Mouse (Mus musculus) midbrain, embryonic 13.5 days (tissue): ENCODE results near the gene 3110070M22Rik. TPM values are rescaled to one million over a fixed set of nuclear protein-coding genes. Genes with fewer than 3 reads are reported as not detected.
"Not testable (repeated sequence)": the region's sequence is repeated elsewhere in the genome, so short reads cannot be mapped to it uniquely, and the experiment has no call there.

Experiments used
- ATAC-seq: fragments of 200-750 bp; cut with Nextera tagmentation; 2 replicates; pipeline ENCODE4 v1.8.0; 2017; ENCODE audit warnings: mild to moderate bottlenecking, moderate TSS enrichment, moderate library complexity
- H3K27ac ChIP-seq: fragments of 300-500 bp; sonication (generic); 2 replicates; pipeline ENCODE4 v1.5.1; 2015; ENCODE audit warnings: inconsistent platforms, mild to moderate bottlenecking, moderate library complexity
- H3K27me3 ChIP-seq: fragments of 300-500 bp; sonication (generic); 2 replicates; pipeline ENCODE4 v1.6.1; 2015; ENCODE audit warnings: mild to moderate bottlenecking, inconsistent platforms
- H3K36me3 ChIP-seq: fragments of 300-500 bp; sonication (generic); 2 replicates; pipeline ENCODE4 v1.6.1; 2015; ENCODE audit warnings: mild to moderate bottlenecking, inconsistent platforms
- H3K4me1 ChIP-seq: fragments of 300-500 bp; sonication (generic); replicated peaks from 2 replicates; pipeline ENCODE4 v1.6.1; 2015; ENCODE audit warnings: inconsistent platforms
- H3K4me2 ChIP-seq: fragments of 300-500 bp; sonication (generic); replicated peaks from 2 replicates; pipeline ENCODE4 v1.6.1; 2015; ENCODE audit warnings: moderate library complexity, mild to moderate bottlenecking, inconsistent platforms
- H3K4me3 ChIP-seq: fragments of 300-500 bp; sonication (generic); replicated peaks from 2 replicates; pipeline ENCODE4 v1.5.1; 2015; ENCODE audit warnings: mild to moderate bottlenecking, inconsistent platforms
- H3K9ac ChIP-seq: fragments of 300-500 bp; sonication (generic); replicated peaks from 2 replicates; pipeline ENCODE4 v1.6.1; 2015; ENCODE audit warnings: mild to moderate bottlenecking, inconsistent platforms
- H3K9me3 ChIP-seq: fragments of 300-500 bp; sonication (generic); 2 replicates; pipeline ENCODE4 v1.6.1; 2016; ENCODE audit warnings: mild to moderate bottlenecking, inconsistent platforms
- WGBS: fragments of 180-500 bp; shearing (Covaris S2); methylation state at CpG from one replicate; pipeline ENCODE4 v1.1.7; 2015; 5-methylcytosine and 5-hydroxymethylcytosine counted together
- polyA plus RNA-seq: library from polyadenylated mRNA; unstranded; fragments of >200 nt; fragmentation: Nextera tagmentation; extraction: Ambion mirVana; gene quantifications from 2 replicates; pipeline ENCODE4 v1.2.1, GENCODE M21; 2015

Gene 3110070M22Rik
- 1.3 and 1.7 TPM in 2 replicates for polyA plus RNA-seq

DNA sequence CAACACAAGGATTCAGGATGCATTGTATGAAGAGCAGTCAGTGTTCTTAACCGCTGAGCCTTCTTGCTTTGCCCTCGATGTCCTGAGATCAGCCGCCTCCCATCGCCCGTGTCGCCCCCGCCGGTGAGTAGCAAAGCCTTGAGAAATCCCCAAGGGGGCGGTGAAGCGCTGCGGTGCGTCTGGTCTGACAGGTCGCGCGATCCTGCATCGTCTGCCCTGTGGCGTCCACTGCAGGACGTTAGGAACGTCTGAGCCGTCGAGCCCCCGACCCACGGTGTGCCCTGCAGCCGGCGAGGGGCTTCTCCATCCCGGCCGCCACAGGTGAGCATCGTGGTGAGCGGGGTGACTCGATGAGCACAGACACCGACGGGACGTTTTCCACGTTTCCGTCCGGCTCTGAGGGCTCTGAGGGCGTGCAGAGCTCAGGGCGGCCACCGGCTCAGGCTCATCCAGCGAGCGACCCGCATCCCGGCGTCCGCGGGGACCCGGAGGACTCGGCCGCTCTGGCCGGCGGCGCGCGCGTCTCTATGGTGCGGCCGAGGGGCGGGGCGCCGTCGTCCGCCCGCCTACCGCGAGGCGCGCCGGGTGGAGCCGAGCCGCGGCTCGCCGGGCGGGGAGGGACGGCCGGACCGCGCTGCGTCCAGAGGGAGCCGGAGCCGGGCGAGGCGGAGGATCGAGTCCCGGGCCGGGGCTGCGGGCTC lies at the start of gene 3110070M22Rik, which contains the start of gene Tmem267:
Gene 3110070M22Rik, minus strand, starts transcription at position 504 of the 701 bp plus-strand sequence.
Gene Tmem267, plus strand, starts transcription at position 160 of the 701 bp plus-strand sequence.
- no peak for ATAC-seq
- Histone ChIP-seq H3K9ac (peak within 1 kb of the TSS; percentile 6; the same call in 1 of the 2 replicates), H3K36me3 (peaks cover 38% of the 10 kb centered on the region), H3K9me3 (peaks cover 16% of the 10 kb centered on the region), H3K27me3 (no peaks in the 10 kb centered on the region), H3K4me1 (no peaks in the 10 kb centered on the region), H3K4me3 (no peak within 1 kb of the TSS), H3K27ac (peak within 1 kb of the TSS; percentile 55), H3K4me2 (peak within 1 kb of the TSS; percentile 33)
- WGBS, result 73% methylated on average over 87 of the region's 87 CpGs

DNA sequence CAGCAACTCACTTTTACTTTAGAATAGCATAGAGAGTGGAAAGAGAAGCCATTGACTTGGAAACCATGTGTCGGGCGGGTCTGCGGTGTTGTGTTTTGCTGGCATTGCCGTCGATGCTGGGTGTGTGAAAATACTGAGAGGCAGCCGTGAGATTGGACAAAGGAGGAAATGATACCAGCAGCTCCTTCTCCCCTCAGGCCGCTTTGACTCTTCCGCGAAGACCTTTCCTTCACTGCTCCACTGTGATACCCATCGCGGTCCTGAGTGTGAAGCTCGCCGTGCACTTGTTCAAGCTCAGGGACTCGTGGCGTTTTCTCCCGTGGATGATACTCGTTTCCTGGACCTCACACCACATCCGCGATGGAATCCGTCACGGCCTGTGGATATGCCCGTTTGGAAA lies 6.8 kb upstream of the 3110070M22Rik start:
- not testable (repeated sequence) for H3K4me1 ChIP-seq, H3K27ac ChIP-seq, H3K9ac ChIP-seq, H3K4me2 ChIP-seq, H3K36me3 ChIP-seq, H3K4me3 ChIP-seq, H3K27me3 ChIP-seq
- WGBS, result 95% methylated on average over 13 of the region's 22 CpGs
- peak; percentile 24; the same call in 1 of the 2 replicates for ATAC-seq
- peaks cover 19% of the 10 kb centered on the region for H3K9me3 ChIP-seq

DNA sequence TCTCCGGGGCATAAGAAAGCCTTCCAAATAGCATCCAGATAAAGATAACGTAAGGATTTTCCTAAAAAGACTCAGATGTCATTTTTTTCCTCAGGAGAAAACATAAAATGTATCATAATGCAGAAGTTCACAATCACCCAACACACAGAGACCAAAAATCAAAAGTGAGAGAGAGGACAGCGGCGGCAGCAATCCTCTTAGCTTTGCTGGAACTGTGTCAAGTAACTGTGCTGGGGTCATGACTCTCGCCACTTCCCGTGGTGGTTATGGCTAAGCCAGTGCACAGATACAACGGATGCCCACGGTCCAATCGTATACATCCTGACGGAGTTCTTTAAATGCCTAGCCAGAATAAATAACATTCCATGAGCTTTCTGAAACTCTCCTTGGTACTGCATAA lies 3.9 kb upstream of the 3110070M22Rik start:
- 92% methylated on average over 10 of the region's 10 CpGs for WGBS
- H3K4me1 ChIP-seq, H3K4me2 ChIP-seq, H3K4me3 ChIP-seq, H3K9ac ChIP-seq, H3K36me3 ChIP-seq, ATAC-seq, H3K27ac ChIP-seq, H3K27me3 ChIP-seq: not testable (repeated sequence)
- H3K9me3 ChIP-seq, result peaks cover 20% of the 10 kb centered on the region

DNA sequence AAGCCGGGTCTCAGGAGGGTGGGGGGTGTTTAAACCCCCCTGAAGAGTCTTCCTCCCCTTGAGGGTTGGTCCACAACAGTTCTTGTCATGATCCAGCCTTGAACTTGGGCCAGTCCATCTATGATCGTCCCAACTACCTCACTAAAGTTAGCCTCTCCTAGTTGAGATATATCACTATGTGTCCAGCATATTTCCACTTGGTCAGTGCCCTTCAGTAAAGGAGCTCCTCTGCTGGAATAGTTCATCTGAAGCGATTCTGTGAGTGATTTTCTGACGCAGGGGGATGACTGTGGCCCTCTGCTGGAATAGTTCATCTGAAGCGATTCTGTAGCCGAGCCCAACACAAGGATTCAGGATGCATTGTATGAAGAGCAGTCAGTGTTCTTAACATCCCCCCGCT lies 829 bp downstream of the 3110070M22Rik start:
- WGBS, result 66% methylated on average over 7 of the region's 7 CpGs
- H3K36me3 ChIP-seq, result peaks cover 42% of the 10 kb centered on the region
- ATAC-seq, result no peak

DNA sequence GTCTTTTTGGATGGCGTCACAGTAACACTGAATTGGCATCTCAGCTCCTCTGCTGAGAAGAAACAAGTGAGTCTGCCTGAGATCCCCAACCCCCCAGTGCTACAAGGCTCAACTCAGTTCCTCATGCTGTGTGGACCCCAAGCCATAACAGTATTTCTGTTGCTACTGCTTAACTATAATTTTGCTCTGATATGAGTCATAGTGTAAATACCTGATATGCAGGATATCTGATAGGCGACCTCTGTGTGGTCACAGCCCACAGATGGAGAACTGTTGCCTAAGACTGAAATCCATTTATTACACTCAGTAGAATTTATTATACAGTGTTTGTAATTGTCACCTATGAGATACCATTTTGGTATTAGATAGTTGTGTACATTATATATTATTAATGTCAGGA lies 10.4 kb downstream of the 3110070M22Rik start:
- 88% methylated on average over 2 of the region's 2 CpGs for whole genome bisulfite sequencing
- Histone ChIP-seq H3K4me2 (no peak overlapping the region), H3K9ac (no peak overlapping the region), H3K27me3 (no peaks in the 10 kb centered on the region), H3K36me3 (peaks cover 67% of the 10 kb centered on the region), H3K9me3 (no peaks in the 10 kb centered on the region), H3K4me3 (no peak overlapping the region), H3K27ac (no peak overlapping the region), H3K4me1 (no peaks in the 10 kb centered on the region)
- no peak for ATAC-seq

More for the DNA sequence above, 829 bp downstream of the 3110070M22Rik start:
- Histone ChIP-seq H3K9me3 (peaks cover 16% of the 10 kb centered on the region), H3K9ac (no peak overlapping the region), H3K4me3 (no peak overlapping the region), H3K4me2 (peak overlapping the region; percentile 33), H3K27ac (no peak overlapping the region), H3K27me3 (no peaks in the 10 kb centered on the region), H3K4me1 (no peaks in the 10 kb centered on the region)

DNA sequence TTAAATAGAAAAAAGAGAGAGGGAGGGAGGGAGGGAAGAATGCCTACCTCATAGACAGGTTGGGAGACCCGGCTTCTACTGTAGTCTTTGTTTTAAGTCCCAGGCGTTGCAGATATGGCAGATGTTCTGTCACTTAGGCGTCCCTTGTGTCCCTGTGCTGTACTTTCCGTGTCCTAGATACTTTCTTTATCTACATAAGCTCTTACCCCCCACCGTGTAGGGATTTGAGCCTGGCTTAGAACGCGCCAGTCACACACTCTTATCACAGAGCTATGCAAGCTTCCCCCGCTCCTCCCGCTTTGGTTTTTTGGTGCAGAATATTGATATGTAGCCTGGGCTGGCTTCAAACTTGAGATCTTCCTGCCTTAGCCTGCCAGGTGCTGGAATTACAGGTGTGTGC lies 11.6 kb downstream of the 3110070M22Rik start:
- Histone ChIP-seq H3K27ac (no peak overlapping the region), H3K36me3 (peaks cover 72% of the 10 kb centered on the region), H3K9me3 (no peaks in the 10 kb centered on the region), H3K4me3 (no peak overlapping the region), H3K9ac (no peak overlapping the region), H3K4me1 (no peaks in the 10 kb centered on the region), H3K27me3 (no peaks in the 10 kb centered on the region), H3K4me2 (no peak overlapping the region)
- no peak for ATAC-seq
- 89% methylated on average over 9 of the region's 9 CpGs for WGBS

DNA sequence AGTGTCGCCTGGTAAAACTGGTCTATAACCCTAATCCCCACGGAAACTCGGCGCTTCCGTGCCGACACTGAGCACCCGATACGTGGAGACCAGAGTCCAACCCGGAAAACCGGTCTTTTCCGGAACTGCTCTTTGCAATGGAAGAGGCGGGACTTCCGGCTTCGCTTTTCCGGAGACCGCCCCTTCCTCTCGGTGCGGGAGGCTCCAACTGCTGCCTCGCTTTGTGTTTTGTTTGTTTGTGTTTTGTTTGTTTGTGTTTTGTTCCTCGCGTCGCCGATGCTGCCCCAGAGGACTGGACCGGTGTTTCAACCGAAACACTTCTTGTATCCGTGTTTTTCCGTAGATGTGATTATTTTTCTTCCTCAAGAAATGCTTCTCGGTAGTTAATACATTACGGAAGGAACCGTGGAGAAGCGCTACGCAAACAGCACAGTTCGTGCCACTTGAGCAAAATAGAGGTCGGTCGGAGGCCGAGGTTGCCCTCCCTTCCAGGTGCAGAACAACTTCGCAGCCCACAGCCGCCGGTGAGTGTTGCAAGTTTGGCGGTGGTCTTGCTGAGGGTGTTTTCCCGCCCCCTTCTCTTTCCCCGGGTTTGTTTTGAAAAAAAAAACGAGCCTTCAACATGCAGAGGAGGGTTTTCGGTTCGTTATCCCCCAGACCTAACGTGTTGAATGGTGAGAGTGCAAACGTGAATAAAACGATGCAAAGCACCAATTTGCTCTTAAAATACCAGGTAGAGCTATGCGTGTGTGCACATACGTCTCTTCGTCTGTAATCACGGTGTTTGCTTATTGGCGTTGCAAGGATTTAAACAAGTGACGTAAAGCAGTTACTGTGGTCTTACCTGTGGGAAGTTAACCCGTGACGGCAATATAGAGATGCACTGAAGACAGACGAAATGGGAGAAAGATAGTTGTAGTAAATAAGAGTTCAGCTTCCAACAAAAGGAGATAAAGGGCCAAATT lies 25.3 kb downstream of the 3110070M22Rik start, which contains the start of gene 4833420G17Rik:
Gene 4833420G17Rik, plus strand, starts transcription at position 173 of the 965 bp plus-strand sequence.
- Histone ChIP-seq H3K9ac (peak within 1 kb of the TSS; percentile 79), H3K27ac (peak within 1 kb of the TSS; percentile 80), H3K36me3 (peaks cover 24% of the 10 kb centered on the region), H3K4me3 (peak within 1 kb of the TSS; percentile 67), H3K4me1 (peaks cover 24% of the 10 kb centered on the region), H3K27me3 (no peaks in the 10 kb centered on the region), H3K4me2 (peak within 1 kb of the TSS; percentile 76), H3K9me3 (no peaks in the 10 kb centered on the region)
- 6% methylated on average over 57 of the region's 57 CpGs for WGBS
- ATAC-seq, result peak; percentile 98

DNA sequence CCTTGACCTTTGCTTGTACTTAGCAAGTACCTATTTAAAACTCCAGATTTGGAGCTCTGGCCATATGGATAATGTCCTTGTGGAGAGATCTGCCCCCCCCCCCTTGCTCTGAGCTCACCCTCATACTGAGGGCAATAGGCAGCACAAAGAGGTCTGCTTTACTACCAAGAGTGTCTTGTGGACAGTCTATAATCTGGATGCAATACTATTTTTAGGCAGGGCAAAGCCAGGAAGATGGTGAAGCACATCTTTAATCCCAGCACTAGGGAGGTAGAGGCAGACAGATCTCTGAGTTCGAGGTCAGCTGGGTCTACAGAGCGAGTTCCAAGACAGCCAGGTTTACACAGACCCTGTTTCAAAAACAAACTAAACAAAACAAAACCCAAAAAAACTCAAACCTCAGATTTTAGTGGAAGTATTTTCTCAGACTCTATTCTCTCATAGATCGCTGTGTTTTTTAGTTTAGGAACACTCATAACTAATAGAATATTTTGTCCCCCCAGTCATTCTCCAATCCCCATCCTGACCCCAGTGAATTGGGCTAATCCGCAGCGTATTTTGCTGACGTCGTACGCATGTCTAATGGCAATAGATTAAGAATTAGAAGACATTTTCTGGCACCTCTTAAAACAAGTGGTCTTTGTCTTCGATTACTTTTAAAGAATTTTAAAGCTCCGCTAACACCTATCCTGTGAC lies 26.1 kb downstream of the 3110070M22Rik start:
- H3K9me3 ChIP-seq, result no peaks in the 10 kb centered on the region
- peak overlapping the region; percentile 79 for H3K9ac ChIP-seq
- ATAC-seq, result peak; percentile 83
- WGBS, result 8% methylated on average over 10 of the region's 10 CpGs
- H3K27me3 ChIP-seq, result no peaks in the 10 kb centered on the region
- H3K27ac ChIP-seq, result peak overlapping the region; percentile 80
- peak overlapping the region; percentile 76 for H3K4me2 ChIP-seq
- H3K4me1 ChIP-seq, result peaks cover 24% of the 10 kb centered on the region
- H3K4me3 ChIP-seq, result peak overlapping the region; percentile 67
- peaks cover 17% of the 10 kb centered on the region for H3K36me3 ChIP-seq

DNA sequence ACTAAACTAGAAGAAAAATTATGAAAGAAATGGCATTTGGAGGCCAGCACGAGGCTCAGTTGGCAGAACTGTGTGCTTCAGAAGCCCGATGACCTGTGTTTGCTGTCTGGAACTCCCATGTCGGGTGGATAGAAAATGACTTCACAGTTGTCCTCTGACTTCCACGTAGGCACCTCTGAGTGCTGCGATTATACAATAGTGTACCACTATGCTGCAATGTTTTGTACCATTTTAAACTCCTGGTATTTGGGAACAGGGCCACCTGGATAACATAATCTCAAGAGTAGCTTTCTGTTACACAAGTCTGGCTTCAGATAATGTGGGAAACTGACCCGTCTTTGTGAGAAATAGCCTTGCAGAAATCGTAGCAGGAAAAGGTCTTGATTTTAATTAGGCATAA lies 31.8 kb downstream of the 3110070M22Rik start:
- H3K4me2 ChIP-seq, result no peak overlapping the region
- H3K9ac ChIP-seq, result no peak overlapping the region
- peaks cover 40% of the 10 kb centered on the region for H3K36me3 ChIP-seq
- WGBS, result 96% methylated on average over 7 of the region's 7 CpGs
- no peak overlapping the region for H3K4me3 ChIP-seq
- H3K9me3 ChIP-seq, result no peaks in the 10 kb centered on the region
- no peak overlapping the region for H3K27ac ChIP-seq
- H3K27me3 ChIP-seq, result no peaks in the 10 kb centered on the region
- ATAC-seq, result no peak
- no peaks in the 10 kb centered on the region for H3K4me1 ChIP-seq

DNA sequence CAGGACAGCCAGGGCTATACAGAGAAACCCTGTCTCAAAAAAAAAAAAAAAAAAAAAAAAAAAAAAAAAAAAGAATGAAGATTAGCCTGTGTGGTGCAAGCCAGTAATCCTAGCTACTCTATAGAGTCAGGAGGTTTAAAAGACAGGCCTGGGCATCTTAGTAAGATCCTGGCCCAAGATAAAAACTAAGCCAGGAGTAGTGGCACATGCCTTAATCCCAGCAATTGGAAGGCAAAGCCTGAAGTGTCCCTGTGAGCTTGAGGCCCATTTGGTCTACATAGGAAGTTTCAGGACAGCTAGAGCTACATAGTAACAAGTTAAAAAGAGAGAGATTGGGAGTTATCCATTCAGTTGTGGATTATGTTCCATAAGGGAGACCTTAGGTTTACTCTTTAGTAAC lies 33.1 kb downstream of the 3110070M22Rik start:
- Histone ChIP-seq H3K9me3 (no peaks in the 10 kb centered on the region), H3K27ac (no peak overlapping the region), H3K4me1 (no peaks in the 10 kb centered on the region), H3K27me3 (no peaks in the 10 kb centered on the region), H3K36me3 (peaks cover 52% of the 10 kb centered on the region), H3K9ac (no peak overlapping the region), H3K4me3 (no peak overlapping the region), H3K4me2 (no peak overlapping the region)
- no peak for ATAC-seq

DNA sequence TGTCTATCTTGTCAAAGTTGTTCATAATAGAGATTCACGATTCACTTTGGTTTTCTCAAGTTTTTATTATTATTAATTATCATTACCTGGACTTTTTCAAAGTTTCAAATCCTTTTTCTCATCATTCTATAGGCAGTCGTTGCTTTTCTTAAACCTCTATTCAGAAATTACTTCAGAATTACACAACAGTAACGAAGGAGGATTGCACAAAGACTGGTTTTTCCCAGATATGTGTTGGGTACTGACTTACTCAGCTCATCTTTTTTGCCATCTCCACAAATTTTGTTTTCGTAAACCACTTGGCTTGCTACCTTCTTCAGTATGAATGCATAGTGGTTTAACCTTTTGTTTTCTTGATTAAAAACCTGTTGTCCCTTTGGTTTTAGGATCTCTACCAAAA lies 34.6 kb downstream of the 3110070M22Rik start:
- Histone ChIP-seq H3K4me3 (no peak overlapping the region), H3K27ac (no peak overlapping the region), H3K4me1 (no peaks in the 10 kb centered on the region), H3K36me3 (peaks cover 54% of the 10 kb centered on the region), H3K27me3 (no peaks in the 10 kb centered on the region), H3K9me3 (no peaks in the 10 kb centered on the region), H3K9ac (no peak overlapping the region), H3K4me2 (no peak overlapping the region)
- ATAC-seq, result no peak
- WGBS, result 98% methylated on average over 4 of the region's 4 CpGs
